Mouse (Mus musculus): Measurements from ENCODE around the gene Mark1.
A peak's percentile ranks its signal among the peaks of the same experiment; 100 is the strongest.

Mark1 gene

GRCm38 (mm10) chr1:184889454-184889853 is 109.9 kb downstream of the Mark1 start:
- no peak for DNase-seq (ENCODE audit: low spot score)

- no peak for DNase-seq (ENCODE audit: low spot score)
Observed at GRCm38 (mm10) chr1:184886160-184886559, 113.2 kb downstream of the Mark1 start.

GRCm38 (mm10) chr1:184882281-184883268 is 116.8 kb downstream of the Mark1 start, which contains the start of gene C130074G19Rik:
Gene C130074G19Rik (minus strand): TSS chr1:184883218.
- peak; percentile 72 for DNase-seq (ENCODE audit: low spot score)

DNA sequence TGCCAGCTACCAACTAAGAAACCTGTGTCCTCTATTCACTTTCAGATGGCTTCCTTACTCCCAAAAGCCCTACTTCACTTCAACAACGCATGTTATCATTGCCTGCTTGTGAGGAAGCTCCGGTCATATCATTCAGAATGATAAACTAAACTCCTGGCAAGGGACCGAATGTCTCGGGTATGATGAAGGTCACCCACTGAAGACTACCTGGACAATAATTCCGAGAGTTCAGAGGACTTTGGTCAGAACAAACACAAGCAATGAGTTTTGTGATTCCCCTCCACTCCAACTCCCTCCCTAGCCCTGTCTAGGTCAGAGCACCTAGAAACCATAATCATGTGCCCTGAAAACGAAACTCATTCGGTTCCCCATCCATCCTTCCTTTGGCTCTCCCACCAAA is 117.5 kb downstream of the Mark1 start:
- no peak for DNase-seq (ENCODE audit: low spot score)

- DNase-seq (ENCODE audit: low spot score), result no peak
Observed at GRCm38 (mm10) chr1:184881211-184881610, 118.2 kb downstream of the Mark1 start.

GRCm38 (mm10) chr1:184878860-184879259 is 120.5 kb downstream of the Mark1 start:
- DNase-seq (ENCODE audit: low spot score), result no peak

- no peak for DNase-seq (ENCODE audit: low spot score)
Observed at GRCm38 (mm10) chr1:184877306-184877705, 122.1 kb downstream of the Mark1 start.

GRCm38 (mm10) chr1:184873910-184874309 is 125.5 kb downstream of the Mark1 start:
- no peak for DNase-seq (ENCODE audit: low spot score)

- DNase-seq (ENCODE audit: low spot score), result no peak
Observed at GRCm38 (mm10) chr1:184872069-184872819, 127.1 kb downstream of the Mark1 start.

- no peak for DNase-seq (ENCODE audit: low spot score)
Observed at GRCm38 (mm10) chr1:184871506-184871905, 127.9 kb downstream of the Mark1 start.

DNA sequence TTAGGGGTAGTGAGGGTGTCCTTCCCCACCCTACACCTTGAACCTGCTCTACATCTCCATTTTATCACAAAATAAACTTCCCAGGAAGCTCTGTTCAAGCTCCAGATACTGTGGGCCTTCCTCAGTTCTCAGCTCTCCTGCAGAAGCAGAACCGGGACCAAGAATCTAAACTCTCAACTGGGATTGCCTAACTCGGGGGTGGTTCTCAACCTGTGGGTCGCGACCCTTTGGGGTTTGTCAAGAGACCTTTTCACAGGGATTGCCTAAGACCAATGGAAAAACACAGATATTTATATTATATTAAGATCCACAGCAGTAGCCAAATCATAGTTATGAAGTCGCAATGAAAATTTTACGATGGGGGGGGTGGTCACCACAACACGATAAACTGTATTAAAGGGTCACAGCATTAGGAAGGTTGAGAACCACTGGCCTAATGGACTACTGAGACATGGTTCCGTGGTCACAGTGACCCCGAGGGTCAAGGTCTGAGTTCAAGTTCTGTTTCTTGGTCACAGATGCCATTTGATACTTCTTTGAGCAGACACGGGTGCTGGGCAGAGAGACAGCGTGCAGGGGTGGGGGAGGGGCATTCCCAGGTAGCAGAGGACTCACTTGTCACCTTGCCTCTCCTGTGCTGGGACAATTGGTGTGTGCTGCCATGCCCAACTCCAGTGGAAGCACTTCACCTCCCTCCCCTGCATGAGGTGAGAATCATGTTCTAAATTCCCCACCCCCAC is 128.6 kb downstream of the Mark1 start:
- no peak for DNase-seq (ENCODE audit: low spot score)

DNA sequence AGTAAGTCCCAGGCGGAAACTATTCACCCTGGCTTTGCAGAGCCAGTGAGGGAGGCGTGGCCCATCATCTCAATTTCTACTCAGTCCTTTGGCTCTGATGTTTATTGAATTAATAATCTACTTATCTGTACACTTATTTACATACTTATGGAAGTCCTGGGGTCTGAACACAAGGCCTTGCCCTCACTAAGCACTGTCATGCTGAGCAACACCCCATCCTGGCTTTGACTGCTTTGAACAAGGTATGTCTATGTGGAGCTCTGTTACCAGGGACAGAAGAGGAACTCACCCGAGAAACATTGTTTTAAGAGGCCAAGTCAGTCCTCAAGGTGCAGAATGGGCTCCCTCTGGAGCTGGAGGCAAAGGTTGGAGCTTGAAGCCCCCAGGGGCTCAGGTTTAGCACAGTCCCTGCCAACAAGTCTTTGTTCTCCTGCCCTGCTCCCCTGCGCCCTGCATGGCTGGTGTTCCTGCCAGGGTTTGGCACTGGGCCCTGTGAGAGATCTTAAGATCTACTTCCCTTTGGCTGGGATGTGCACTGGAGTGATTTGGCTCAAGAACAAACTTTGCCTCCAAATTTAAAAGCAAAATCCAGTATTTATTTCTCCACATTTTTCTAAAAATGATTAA is 129.3 kb downstream of the Mark1 start:
- peak; percentile 69 for DNase-seq (ENCODE audit: low spot score)

DNA sequence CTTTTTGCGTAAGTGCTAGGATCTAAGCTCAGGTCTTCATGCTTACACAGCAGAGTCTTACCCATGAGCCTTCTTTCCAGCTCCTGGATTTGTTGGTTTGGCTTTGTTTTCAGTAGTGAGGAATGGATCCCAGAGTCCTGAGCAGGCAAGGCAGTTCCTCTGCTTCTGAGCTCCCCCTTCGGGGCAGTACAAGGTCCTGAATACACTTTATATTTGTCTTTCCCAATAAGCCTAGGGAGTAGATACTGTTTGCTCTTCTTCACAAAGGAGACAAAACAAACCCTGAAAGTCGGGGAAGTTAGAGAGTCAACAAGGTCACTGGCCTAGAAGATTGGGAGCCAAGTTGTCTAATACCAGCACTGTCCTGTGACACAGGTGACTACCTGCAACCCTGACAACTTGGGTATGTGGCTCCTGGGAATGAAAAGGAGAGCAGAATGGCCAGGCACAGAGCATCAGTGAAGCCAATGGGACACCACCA is 131.7 kb downstream of the Mark1 start:
- DNase-seq (ENCODE audit: low spot score), result no peak

DNA sequence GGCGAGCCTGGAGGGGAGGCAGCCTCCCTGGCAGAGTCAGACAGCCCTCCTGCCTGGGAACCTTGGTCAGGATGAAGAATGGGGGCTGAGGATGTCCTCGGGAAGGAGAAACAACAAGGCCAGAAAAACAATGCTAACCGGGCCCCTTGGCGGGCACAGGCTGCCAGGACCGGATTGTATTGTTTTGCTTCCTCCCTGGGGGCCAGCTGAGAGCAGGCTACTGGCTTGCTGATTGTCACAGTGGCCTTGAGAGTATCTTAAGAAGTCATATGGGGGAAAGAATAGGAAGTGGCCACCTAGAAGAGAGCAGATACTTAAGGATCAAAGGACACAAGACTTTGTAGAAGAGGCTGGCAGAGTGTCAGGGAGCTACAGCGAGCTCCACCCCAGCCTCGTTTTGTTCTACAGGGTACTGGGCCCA is 135.0 kb downstream of the Mark1 start:
- DNase-seq (ENCODE audit: low spot score), result peak; percentile 75

- DNase-seq (ENCODE audit: low spot score), result no peak
Observed at GRCm38 (mm10) chr1:184862636-184863035, 136.7 kb downstream of the Mark1 start.

GRCm38 (mm10) chr1:184861551-184861950 is 137.8 kb downstream of the Mark1 start:
- DNase-seq (ENCODE audit: low spot score), result no peak

- no peak for DNase-seq (ENCODE audit: low spot score)
Observed at GRCm38 (mm10) chr1:184860276-184860675, 139.1 kb downstream of the Mark1 start.

DNA sequence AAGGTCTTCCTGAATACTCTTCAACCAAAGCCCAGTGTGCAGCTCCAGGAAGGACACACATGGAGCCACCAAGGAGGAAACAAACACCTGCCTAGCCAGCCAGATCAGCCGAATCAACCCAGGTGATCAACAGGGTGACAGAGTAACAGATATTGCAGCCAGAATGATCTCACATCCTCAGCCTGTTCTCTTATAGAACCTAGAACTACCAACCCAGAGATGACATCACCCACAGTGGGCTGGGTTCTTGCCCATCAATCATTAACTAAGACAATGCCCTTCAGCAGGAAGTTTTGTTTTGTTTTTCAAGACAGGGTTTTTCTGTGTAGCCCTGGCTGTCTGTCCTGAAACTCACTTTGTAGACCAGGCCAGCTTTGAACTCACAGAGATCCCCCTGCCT is 141.1 kb downstream of the Mark1 start:
- no peak for DNase-seq (ENCODE audit: low spot score)

- DNase-seq (ENCODE audit: low spot score), result no peak
Observed at GRCm38 (mm10) chr1:184857216-184857615, 142.2 kb downstream of the Mark1 start.

- no peak for DNase-seq (ENCODE audit: low spot score)
Observed at GRCm38 (mm10) chr1:184853922-184854321, 145.4 kb downstream of the Mark1 start.

DNA sequence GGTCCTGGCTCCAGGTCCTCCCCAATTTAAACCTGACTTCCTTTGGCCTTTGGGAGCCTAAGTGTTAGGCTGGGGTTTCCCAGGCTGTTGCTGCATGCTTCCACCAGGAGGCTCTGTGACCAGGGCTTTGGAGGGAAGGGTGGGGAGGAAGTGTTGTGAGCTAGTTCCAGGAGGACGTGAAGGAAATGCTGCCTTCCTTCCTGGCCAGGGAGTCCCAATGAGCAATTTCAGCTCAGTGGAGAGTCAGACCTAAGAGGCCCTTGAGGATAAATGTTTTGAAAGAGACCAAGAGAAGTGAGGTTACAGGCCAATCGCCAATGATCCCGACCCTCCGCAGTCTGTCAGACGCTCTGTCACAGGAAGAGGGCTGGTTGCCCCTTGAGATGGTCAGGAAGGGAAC is 146.0 kb downstream of the Mark1 start:
- DNase-seq (ENCODE audit: low spot score), result peak; percentile 55

Measured in ovary, adult 18-20 months (tissue).